Mouse (Mus musculus): ENCODE measurements around the gene Poc1a. TPM values are rescaled to one million over a fixed set of nuclear protein-coding genes. Genes with fewer than 3 reads are reported as not detected.

Gene Poc1a
- polyA plus RNA-seq, 1 experiment from 2014 or later: 2.7 TPM

DNA sequence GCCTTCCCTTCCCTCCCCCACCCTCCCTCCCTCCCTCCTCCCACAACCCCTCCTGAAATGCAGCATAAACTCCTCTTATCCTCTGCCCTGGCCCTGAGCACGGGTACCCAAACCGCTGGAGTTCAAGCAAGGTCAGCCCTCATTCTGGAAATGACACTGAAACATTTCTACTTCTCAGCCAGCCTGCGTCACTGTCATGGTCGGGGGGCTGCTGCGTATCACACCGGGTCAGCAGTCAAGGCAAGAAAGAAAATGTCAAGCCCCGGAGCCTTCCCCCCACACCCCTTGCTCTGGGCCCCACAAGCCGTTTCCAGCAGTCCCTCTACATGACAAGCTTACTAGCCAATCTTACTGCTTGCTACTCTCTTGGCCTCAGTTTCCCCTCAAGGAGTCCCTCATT is 29.8 kb upstream of the Poc1a start:
- H3K79me2 ChIP-seq (ENCODE audit: inconsistent target): peaks cover 15% of the 10 kb centered on the region
- 96% methylated on average over 8 of the region's 8 CpGs for WGBS (ENCODE audit: missing documents)
- no peaks in the 10 kb centered on the region for H3K36me3 ChIP-seq (ENCODE audit: inconsistent target)
- no peak overlapping the region for H3K4me3 ChIP-seq (ENCODE audit: inconsistent target)
- no peak overlapping the region for H3K27ac ChIP-seq

DNA sequence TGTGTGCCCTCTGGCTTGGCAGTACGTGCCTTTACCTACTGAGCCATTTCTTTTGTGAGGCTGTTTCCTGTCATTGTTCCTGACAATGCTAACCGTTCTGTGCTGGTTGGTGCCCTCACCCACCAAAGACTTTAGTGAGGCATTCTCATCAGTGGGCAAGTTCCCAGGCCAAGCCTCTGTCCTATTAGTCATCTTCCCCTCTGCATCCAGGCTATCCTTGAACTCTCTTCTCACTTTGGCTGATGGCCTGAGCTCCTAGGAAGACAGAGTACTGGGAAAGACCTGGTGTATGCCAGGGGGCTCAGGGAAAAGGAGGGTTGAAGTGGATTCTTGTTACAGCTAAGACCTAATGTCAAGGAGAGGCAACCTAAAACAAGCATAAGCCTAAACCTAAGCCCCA is 26.9 kb upstream of the Poc1a start:
- 78% methylated on average over 1 of the region's 2 CpGs for WGBS (ENCODE audit: missing documents)
- Histone ChIP-seq H3K36me3 (ENCODE audit: inconsistent target) (no peaks in the 10 kb centered on the region), H3K4me3 (ENCODE audit: inconsistent target) (no peak overlapping the region), H3K79me2 (ENCODE audit: inconsistent target) (no peaks in the 10 kb centered on the region), H3K27ac (no peak overlapping the region)

GRCm38 (mm10) chr9:106258412-106258811 is 22.4 kb upstream of the Poc1a start:
- no peak overlapping the region for H3K4me3 ChIP-seq (ENCODE audit: inconsistent target)
- no peaks in the 10 kb centered on the region for H3K79me2 ChIP-seq (ENCODE audit: inconsistent target)
- no peaks in the 10 kb centered on the region for H3K36me3 ChIP-seq (ENCODE audit: inconsistent target)
- no peak overlapping the region for H3K27ac ChIP-seq
- WGBS (ENCODE audit: missing documents): 36% methylated on average over 4 of the region's 4 CpGs

DNA sequence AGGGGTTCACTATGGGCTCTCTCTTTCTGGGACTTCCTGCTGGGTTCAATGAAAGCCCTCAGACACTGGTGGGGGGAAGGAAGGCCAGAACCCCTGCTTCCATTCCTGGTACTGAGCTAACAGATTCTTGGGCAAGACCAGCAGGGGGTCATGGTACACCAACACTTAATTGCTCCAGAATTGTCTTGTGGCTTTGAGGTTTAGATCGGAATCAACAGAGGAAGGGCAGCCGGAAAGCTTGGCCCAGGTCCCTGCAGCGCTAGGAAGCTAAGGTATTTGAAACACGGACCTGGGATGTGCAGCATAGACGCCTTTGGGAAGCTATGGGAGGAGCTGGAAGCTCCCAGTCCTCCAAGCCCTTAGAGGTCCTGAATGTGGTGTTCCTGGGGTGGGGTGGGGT is 21.9 kb upstream of the Poc1a start:
- H3K36me3 ChIP-seq (ENCODE audit: inconsistent target): no peaks in the 10 kb centered on the region
- no peaks in the 10 kb centered on the region for H3K79me2 ChIP-seq (ENCODE audit: inconsistent target)
- no peak overlapping the region for H3K27ac ChIP-seq
- 37% methylated on average over 5 of the region's 5 CpGs for WGBS (ENCODE audit: missing documents)
- H3K4me3 ChIP-seq (ENCODE audit: inconsistent target): no peak overlapping the region

DNA sequence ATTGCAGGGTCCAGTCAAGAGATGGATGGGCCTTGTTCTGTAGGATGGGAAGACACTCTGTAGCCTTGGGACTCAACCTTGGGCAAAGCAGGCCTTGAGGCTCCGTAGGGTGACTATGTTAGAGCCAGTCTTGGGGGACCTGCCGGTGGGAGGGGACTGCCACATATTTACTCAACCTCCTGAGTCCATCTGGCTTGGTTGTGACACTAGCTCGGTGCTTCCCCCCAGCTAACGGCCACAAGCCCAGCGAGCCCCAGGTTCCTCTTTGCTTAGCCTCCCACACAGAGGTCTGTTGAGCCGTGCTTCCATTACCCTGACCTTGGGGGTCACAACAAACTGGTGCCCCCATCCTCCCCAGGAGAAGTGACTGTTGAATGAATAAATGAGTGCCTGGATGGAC is 19.8 kb upstream of the Poc1a start:
- H3K4me3 ChIP-seq (ENCODE audit: inconsistent target): no peak overlapping the region
- peak overlapping the region; percentile 19 for H3K27ac ChIP-seq
- no peaks in the 10 kb centered on the region for H3K79me2 ChIP-seq (ENCODE audit: inconsistent target)
- WGBS (ENCODE audit: missing documents): 11% methylated on average over 6 of the region's 6 CpGs
- no peaks in the 10 kb centered on the region for H3K36me3 ChIP-seq (ENCODE audit: inconsistent target)

DNA sequence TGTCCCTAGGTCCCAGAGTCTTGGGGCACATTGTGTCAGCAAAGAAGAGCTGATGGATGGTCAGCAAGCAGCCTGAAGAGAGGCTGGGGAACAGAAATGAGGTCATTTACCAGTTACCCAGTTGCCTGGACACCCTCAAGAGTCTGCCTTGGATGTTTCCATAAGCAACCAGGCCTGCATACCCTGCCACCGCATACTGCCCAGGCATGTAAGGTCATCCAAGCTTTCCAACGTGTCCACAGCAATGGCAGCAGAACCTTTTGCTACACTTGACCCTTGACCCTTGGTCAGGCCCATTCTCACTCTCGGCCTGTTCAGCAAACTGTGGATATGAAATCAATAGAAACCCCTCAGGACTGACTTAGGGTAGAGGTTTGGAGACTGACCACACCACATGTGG is 19.4 kb upstream of the Poc1a start:
- Histone ChIP-seq H3K79me2 (ENCODE audit: inconsistent target) (no peaks in the 10 kb centered on the region), H3K4me3 (ENCODE audit: inconsistent target) (no peak overlapping the region), H3K36me3 (ENCODE audit: inconsistent target) (no peaks in the 10 kb centered on the region), H3K27ac (peak overlapping the region; percentile 19; the same call in 1 of the 2 replicates)
- WGBS (ENCODE audit: missing documents): 82% methylated on average over 3 of the region's 3 CpGs

- Histone ChIP-seq H3K4me3 (ENCODE audit: inconsistent target) (no peak overlapping the region), H3K36me3 (ENCODE audit: inconsistent target) (no peaks in the 10 kb centered on the region), H3K79me2 (ENCODE audit: inconsistent target) (no peaks in the 10 kb centered on the region), H3K27ac (no peak overlapping the region)
- WGBS (ENCODE audit: missing documents): 84% methylated on average over 3 of the region's 3 CpGs
Measured at GRCm38 (mm10) chr9:106262075-106262474, 18.8 kb upstream of the Poc1a start.

DNA sequence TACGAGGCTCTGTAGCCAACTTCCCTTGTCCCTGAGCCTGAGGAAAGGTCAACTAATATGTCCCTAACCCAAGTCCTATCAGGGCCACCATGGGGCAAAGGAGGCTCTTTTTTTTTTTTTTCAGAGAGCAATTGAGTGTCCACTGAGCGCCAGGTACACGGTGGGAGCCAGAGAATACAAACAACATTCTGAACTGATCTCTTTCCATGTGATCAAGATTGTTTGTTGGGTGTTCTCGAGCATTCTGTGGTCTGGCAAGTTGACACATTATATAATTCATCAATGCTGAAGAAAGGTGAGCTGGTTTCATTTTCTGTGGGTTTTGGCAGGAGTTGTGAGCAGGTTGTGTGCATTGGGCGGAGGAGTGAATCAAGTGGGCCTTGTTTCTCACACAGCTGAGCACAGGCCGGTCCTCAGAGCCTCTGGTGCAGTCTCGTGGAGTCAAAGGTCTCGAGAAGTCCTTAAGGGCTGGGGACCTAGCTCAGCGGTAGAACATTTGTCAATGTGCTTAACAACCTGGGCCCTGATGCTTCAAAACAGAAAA is 17.4 kb upstream of the Poc1a start:
- no peak overlapping the region for H3K4me3 ChIP-seq (ENCODE audit: inconsistent target)
- H3K36me3 ChIP-seq (ENCODE audit: inconsistent target): no peaks in the 10 kb centered on the region
- no peak overlapping the region for H3K27ac ChIP-seq
- H3K79me2 ChIP-seq (ENCODE audit: inconsistent target): no peaks in the 10 kb centered on the region
- WGBS (ENCODE audit: missing documents): 79% methylated on average over 8 of the region's 9 CpGs

DNA sequence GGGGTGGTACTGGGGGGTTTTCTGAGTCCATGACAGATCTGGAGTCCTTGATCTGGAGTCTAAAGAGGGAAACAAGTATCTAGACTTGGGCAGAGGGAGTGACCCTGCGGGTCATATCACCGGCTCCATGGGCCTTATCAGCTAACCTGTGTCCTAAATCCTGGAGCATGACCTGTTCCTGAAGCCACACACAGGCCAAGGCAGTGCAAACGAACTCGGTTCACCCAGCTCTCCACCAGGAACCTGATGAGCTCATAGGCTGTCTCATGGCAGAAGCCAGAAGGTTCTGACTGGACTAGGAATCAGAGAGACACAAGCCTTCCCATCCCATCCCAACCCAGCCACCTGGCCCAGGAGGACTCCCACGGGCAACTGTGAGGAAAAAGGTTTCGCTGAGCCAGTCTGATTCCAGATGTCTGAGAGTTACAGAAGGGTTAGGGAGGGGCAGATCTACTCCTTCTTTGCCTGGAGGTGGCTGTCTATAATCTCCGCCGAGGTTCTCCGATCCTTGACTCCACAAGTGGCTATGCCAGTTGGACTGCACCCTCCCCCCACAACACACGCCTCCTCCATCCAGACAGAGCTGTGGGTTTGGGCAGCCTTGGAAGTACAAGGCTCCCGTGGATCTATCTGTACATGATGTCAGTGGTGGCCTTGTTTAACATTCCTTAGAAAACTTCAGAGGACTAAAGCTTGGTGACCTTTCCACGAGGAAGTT is 15.3 kb upstream of the Poc1a start:
- Histone ChIP-seq H3K36me3 (ENCODE audit: inconsistent target) (no peaks in the 10 kb centered on the region), H3K79me2 (ENCODE audit: inconsistent target) (no peaks in the 10 kb centered on the region), H3K27ac (no peak overlapping the region), H3K4me3 (ENCODE audit: inconsistent target) (no peak overlapping the region)
- 95% methylated on average over 12 of the region's 12 CpGs for WGBS (ENCODE audit: missing documents)

- 86% methylated on average over 2 of the region's 2 CpGs for WGBS (ENCODE audit: missing documents)
- Histone ChIP-seq H3K4me3 (ENCODE audit: inconsistent target) (no peak overlapping the region), H3K36me3 (ENCODE audit: inconsistent target) (no peaks in the 10 kb centered on the region), H3K79me2 (ENCODE audit: inconsistent target) (no peaks in the 10 kb centered on the region), H3K27ac (no peak overlapping the region)
Measured at GRCm38 (mm10) chr9:106266936-106267657, 13.8 kb upstream of the Poc1a start.

- 55% methylated on average over 4 of the region's 4 CpGs for WGBS (ENCODE audit: missing documents)
Measured at GRCm38 (mm10) chr9:106268421-106268820, 12.4 kb upstream of the Poc1a start.

DNA sequence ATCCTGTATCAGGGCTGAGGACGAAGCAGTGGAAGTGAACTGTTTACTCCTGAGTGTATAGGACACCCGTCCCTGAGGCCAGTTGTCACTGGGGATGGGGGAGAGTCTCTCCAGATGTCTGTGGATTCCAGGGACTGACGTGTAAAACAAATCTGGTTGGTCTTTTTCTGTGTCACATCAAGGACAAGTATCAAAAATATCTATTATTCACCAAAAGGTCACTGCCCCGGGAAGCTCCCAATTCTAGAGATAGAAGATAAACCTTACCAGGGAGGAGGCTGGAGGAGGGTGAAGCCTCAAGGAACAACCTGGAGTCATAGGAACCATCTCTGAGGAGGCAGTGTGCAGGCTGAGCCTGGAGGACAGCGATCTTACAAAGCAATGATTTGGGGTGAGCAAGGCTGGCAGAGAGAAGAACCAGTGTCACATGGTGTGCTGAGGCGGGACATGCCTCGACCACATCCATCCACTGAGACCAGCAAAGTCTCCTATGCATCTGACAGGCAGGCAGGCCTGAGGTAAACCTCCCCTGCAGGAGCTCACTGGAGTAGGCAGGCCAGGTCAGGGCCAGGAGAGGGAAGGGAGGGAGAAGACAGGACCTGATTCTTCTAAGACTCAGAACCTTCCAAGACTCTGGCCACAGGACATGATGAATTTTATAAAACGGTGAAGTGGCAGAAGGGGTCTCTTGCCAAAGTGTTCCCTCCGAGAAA is 11.6 kb upstream of the Poc1a start:
- Histone ChIP-seq H3K79me2 (ENCODE audit: inconsistent target) (no peaks in the 10 kb centered on the region), H3K27ac (no peak overlapping the region), H3K36me3 (ENCODE audit: inconsistent target) (no peaks in the 10 kb centered on the region), H3K4me3 (ENCODE audit: inconsistent target) (no peak overlapping the region)
- 75% methylated on average over 9 of the region's 9 CpGs for WGBS (ENCODE audit: missing documents)

More at GRCm38 (mm10) chr9:106268421-106268820, 12.4 kb upstream of the Poc1a start:
- Histone ChIP-seq H3K27ac (no peak overlapping the region), H3K79me2 (ENCODE audit: inconsistent target) (no peaks in the 10 kb centered on the region), H3K36me3 (ENCODE audit: inconsistent target) (no peaks in the 10 kb centered on the region), H3K4me3 (ENCODE audit: inconsistent target) (no peak overlapping the region)

DNA sequence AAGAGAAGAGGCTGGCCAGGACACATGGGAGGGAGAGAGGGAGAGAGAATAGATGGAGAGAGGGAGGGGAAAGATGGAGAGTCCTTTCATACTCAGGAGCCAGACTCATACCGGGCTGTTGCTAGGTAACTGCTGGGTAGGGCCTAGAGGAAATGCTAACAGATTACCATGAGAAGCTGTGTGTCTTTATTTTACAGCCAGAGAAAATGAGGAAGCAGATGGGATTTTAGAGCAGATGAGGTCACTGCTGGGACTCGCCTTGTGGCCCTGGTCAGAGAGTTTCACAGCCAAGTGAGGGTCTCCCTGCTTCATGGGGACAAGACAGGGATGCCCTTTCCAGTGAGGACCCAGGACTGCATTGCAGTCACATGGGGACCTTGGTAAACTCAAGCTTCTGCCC is 11.0 kb upstream of the Poc1a start:
- Histone ChIP-seq H3K79me2 (ENCODE audit: inconsistent target) (no peaks in the 10 kb centered on the region), H3K4me3 (ENCODE audit: inconsistent target) (no peak overlapping the region), H3K36me3 (ENCODE audit: inconsistent target) (no peaks in the 10 kb centered on the region), H3K27ac (no peak overlapping the region)
- 5% methylated on average over 2 of the region's 2 CpGs for WGBS (ENCODE audit: missing documents)

DNA sequence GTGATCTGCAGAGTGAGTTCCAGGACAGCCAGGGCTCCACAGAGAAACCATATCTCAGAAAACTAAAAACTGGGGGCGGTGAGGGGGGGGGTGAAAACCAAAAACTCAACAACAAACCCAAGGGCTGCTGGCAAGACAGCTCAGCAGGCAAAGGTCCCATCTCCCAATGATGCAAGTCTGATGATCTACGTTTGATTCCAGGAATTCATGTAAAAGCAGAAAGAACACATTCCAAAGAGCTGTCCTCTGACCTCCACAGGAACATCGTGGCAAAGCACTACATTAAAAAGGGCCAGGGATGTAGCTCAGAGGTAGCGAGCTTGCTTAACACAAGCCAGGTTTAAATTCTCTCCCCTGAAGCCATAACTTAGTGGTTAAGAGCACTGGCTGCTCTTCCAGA is 10.2 kb upstream of the Poc1a start:
- no peak overlapping the region for H3K27ac ChIP-seq
- no peaks in the 10 kb centered on the region for H3K79me2 ChIP-seq (ENCODE audit: inconsistent target)
- WGBS (ENCODE audit: missing documents): 92% methylated on average over 4 of the region's 4 CpGs
- no peaks in the 10 kb centered on the region for H3K36me3 ChIP-seq (ENCODE audit: inconsistent target)
- H3K4me3 ChIP-seq (ENCODE audit: inconsistent target): no peak overlapping the region

DNA sequence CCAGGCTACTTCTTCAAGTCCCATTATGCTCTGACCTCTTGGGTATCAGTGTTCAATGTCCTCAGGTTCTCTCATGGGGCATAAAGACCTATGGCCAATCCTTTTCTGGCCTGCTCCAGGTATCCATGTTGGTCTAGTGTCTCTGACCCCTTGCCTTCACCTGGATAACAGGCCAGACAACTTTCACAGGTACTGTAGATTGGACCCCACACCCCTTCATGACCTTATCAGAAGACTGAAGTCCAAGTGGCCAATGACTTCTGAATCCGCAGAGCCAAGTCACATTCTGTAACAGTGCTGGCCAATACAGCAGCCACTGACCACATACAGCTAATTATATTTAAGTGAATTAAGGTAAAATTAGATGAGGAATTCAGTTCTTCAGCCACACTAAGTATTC is 8.6 kb upstream of the Poc1a start:
- Histone ChIP-seq H3K27ac (no peak overlapping the region), H3K36me3 (ENCODE audit: inconsistent target) (no peaks in the 10 kb centered on the region), H3K79me2 (ENCODE audit: inconsistent target) (no peaks in the 10 kb centered on the region), H3K4me3 (ENCODE audit: inconsistent target) (no peak overlapping the region)
- 100% methylated on average over 1 of the region's 1 CpGs for WGBS (ENCODE audit: missing documents)

All from macrophage (primary cell).